Mouse (Mus musculus) MEL (cell line): Measurements from ENCODE around the gene Schip1. TPM values are rescaled to one million over a fixed set of nuclear protein-coding genes. Genes with fewer than 3 reads are reported as not detected.

Source experiments
- DNase-seq: peaks from one replicate; pipeline ENCODE4 v3.0.0; 2011; ENCODE audit warnings: low read depth, low spot score
- H3K27ac ChIP-seq: 2 replicates; pipeline ENCODE4 v1.5.1; 2012; ENCODE audit warnings: low read depth, mild to moderate bottlenecking, control low read depth, low read length, moderate library complexity; ENCODE audit not compliant: control insufficient read depth
- H3K27me3 ChIP-seq, 2 experiments: fragments of 150-350 bp in 1 of 2; sonication (generic) in 1 of 2; 2 replicates each; pipeline ENCODE4 v1.6.1; 2012; ENCODE audit warnings: low read length in 2 of 2, mild to moderate bottlenecking in 2 of 2, improper control_type of control experiment in 1 of 2, moderate library complexity in 1 of 2; ENCODE audit not compliant: insufficient read depth in 2 of 2, control insufficient read depth in 1 of 2
- H3K36me3 ChIP-seq, 2 experiments: 2 replicates each; pipeline ENCODE4 v1.6.1; 2012 to 2014; ENCODE audit warnings: low read length in 2 of 2, improper control_type of control experiment in 1 of 2, inconsistent platforms in 1 of 2, mild to moderate bottlenecking in 1 of 2; ENCODE audit not compliant: insufficient read depth in 2 of 2, control insufficient read depth in 1 of 2
- H3K4me1 ChIP-seq, 2 experiments: fragments of 150-350 bp in 1 of 2; sonication (generic) in 1 of 2; 2 replicates each; pipeline ENCODE4 v1.6.1; 2012; ENCODE audit warnings: low read length in 2 of 2, improper control_type of control experiment in 1 of 2, mild to moderate bottlenecking in 1 of 2; ENCODE audit not compliant: insufficient read depth in 2 of 2, control insufficient read depth in 1 of 2
- H3K4me3 ChIP-seq, 2 experiments: fragments of 150-350 bp in 1 of 2; sonication (generic) in 1 of 2; 2 replicates each; pipeline ENCODE4 v1.5.1; 2012; ENCODE audit warnings: low read depth in 2 of 2, low read length in 2 of 2, mild to moderate bottlenecking in 2 of 2, moderate library complexity in 2 of 2, control low read depth in 1 of 2, improper control_type of control experiment in 1 of 2; ENCODE audit not compliant: control insufficient read depth in 1 of 2, insufficient read depth in 1 of 2
- H3K79me2 ChIP-seq: 2 replicates; pipeline ENCODE4 v1.6.1; 2012; ENCODE audit warnings: mild to moderate bottlenecking, low read length, moderate library complexity; ENCODE audit not compliant: control insufficient read depth, poor library complexity, insufficient read depth
- H3K9ac ChIP-seq: 2 replicates; pipeline ENCODE4 v1.6.1; 2012; ENCODE audit warnings: low read depth, mild to moderate bottlenecking, control low read depth, low read length, moderate library complexity; ENCODE audit not compliant: control insufficient read depth, poor library complexity, severe bottlenecking
- H3K9me3 ChIP-seq: fragments of 150-350 bp; sonication (generic); replicated peaks from 2 replicates; pipeline ENCODE4 v1.6.1; 2012; ENCODE audit warnings: mild to moderate bottlenecking, low read length, improper control_type of control experiment, moderate library complexity; ENCODE audit not compliant: insufficient read depth
- CHD1 ChIP-seq: IDR thresholded peaks from 2 replicates; pipeline ENCODE4 v1.6.1; 2012; ENCODE audit warnings: low read depth, mild to moderate bottlenecking, inconsistent platforms, low read length, improper control_type of control experiment
- ETS1 ChIP-seq: IDR thresholded peaks from 2 replicates; pipeline ENCODE4 v1.6.1; 2012; ENCODE audit warnings: low read depth, mild to moderate bottlenecking, inconsistent platforms, low read length, improper control_type of control experiment, moderate library complexity
- GABPA ChIP-seq: IDR thresholded peaks from 2 replicates; pipeline ENCODE4 v1.6.1; 2012; ENCODE audit warnings: low read depth, mild to moderate bottlenecking, inconsistent platforms, low read length, improper control_type of control experiment, moderate library complexity
- MAFK ChIP-seq: IDR thresholded peaks from 2 replicates; pipeline ENCODE4 v1.6.1; 2011; ENCODE audit warnings: low read depth, mild to moderate bottlenecking, low read length, improper control_type of control experiment, borderline replicate concordance
- MEF2A ChIP-seq: IDR thresholded peaks from 2 replicates; pipeline ENCODE4 v1.6.1; 2014; ENCODE audit warnings: low read depth, mild to moderate bottlenecking, inconsistent platforms, low read length, improper control_type of control experiment; ENCODE audit not compliant: poor library complexity, insufficient replicate concordance, severe bottlenecking; ENCODE audit errors: extremely low read depth
- MYB ChIP-seq: IDR thresholded peaks from 2 replicates; pipeline ENCODE4 v1.6.1; 2011; ENCODE audit warnings: mild to moderate bottlenecking, low read depth, low read length, improper control_type of control experiment
- NRF1 ChIP-seq: IDR thresholded peaks from 2 replicates; pipeline ENCODE4 v1.6.1; 2014; ENCODE audit warnings: low read depth, mild to moderate bottlenecking, inconsistent platforms, low read length, improper control_type of control experiment, moderate library complexity; ENCODE audit not compliant: poor library complexity, insufficient read depth, severe bottlenecking
- TAL1 ChIP-seq: IDR thresholded peaks from 2 replicates; pipeline ENCODE4 v1.6.1; 2012; ENCODE audit warnings: mild to moderate bottlenecking, inconsistent platforms, low read length, moderate library complexity, mixed read lengths
- TCF12 ChIP-seq: IDR thresholded peaks from 2 replicates; pipeline ENCODE4 v1.6.1; 2014; ENCODE audit warnings: low read depth, mild to moderate bottlenecking, inconsistent platforms, low read length, improper control_type of control experiment, moderate library complexity
- USF1 ChIP-seq: IDR thresholded peaks from 2 replicates; pipeline ENCODE4 v1.6.1; 2014; ENCODE audit warnings: low read depth, mild to moderate bottlenecking, inconsistent platforms, low read length, improper control_type of control experiment, moderate library complexity
- USF2 ChIP-seq, 2 experiments: IDR thresholded peaks; 2 replicates each; pipeline ENCODE4 v1.6.1; 2011 to 2012; ENCODE audit warnings: improper control_type of control experiment in 2 of 2, low read length in 2 of 2, borderline replicate concordance in 1 of 2, inconsistent platforms in 1 of 2, low read depth in 1 of 2, mild to moderate bottlenecking in 1 of 2; ENCODE audit not compliant: insufficient read depth in 1 of 2
- ZKSCAN1 ChIP-seq: IDR thresholded peaks from 2 replicates; pipeline ENCODE4 v1.6.1; 2012; ENCODE audit warnings: low read depth, mild to moderate bottlenecking, inconsistent platforms, low read length, improper control_type of control experiment, moderate library complexity
- ZMIZ1 ChIP-seq: IDR thresholded peaks from 2 replicates; pipeline ENCODE4 v1.6.1; 2012; ENCODE audit warnings: low read depth, mild to moderate bottlenecking, inconsistent platforms, low read length, improper control_type of control experiment, moderate library complexity
- polyA plus RNA-seq, 2 experiments: library from polyadenylated mRNA; stranded (reverse) in 1 of 2; unstranded in 1 of 2; fragments of >175 nt in 1 of 2; fragments of >200 nt in 1 of 2; gene quantifications; 2 replicates each; pipeline versions ENCODE4 v1.2.1 to v1.2.4; 2012; ENCODE audit warnings: low replicate concordance in 2 of 2, low read depth in 1 of 2; ENCODE audit not compliant: insufficient read length in 2 of 2, insufficient read depth in 1 of 2, missing spikeins in 1 of 2
- total RNA-seq: library from RNA; depleted of rRNA; stranded (reverse); fragments of 300-350 nt; gene quantifications from 2 replicates; pipeline ENCODE4 v1.2.3, GENCODE M21; 2012

Gene Schip1
- total and polyA plus RNA-seq, 3 experiments: 10.1 to 12.4 TPM; not detected in 1

- Histone ChIP-seq H3K27me3 (no peaks in the 10 kb centered on the region), H3K79me2 (no peaks in the 10 kb centered on the region), H3K27ac (no peak overlapping the region), H3K9ac (no peak overlapping the region), H3K36me3 (no peaks in the 10 kb centered on the region), H3K9me3 (no peaks in the 10 kb centered on the region), H3K4me3 (no peak overlapping the region), H3K4me1 (no peaks in the 10 kb centered on the region)
- no peak for TF ChIP-seq ZMIZ1
- TF ChIP-seq GABPA: no peak
- no peak for TF ChIP-seq ZKSCAN1
- no peak for TF ChIP-seq ETS1
- TF ChIP-seq USF2 (IDR thresholded peaks at IDR 0.05; ENCODE audit: borderline replicate concordance in 1 of 2, insufficient read depth in 1 of 2, low read depth in 1 of 2, low read length in 2 of 2): no peak
- no peak for TF ChIP-seq TAL1
- TF ChIP-seq TCF12: no peak
- no peak for TF ChIP-seq NRF1
- DNase-seq: no peak
These were observed 95.6 kb downstream of the Schip1 start for GRCm38 (mm10) chr3:68160175-68160574.

- Histone ChIP-seq H3K27me3 (no peaks in the 10 kb centered on the region), H3K9ac (no peak overlapping the region), H3K4me1 (no peaks in the 10 kb centered on the region)
- TF ChIP-seq GABPA (no peak), CHD1 (no peak), MYB (no peak), TAL1 (0 out of 2 replicates have a peak, but pooled peaks have one; percentile 4), USF2 (IDR thresholded peaks at IDR 0.05; ENCODE audit: borderline replicate concordance in 1 of 2, insufficient read depth in 1 of 2, low read depth in 1 of 2, low read length in 2 of 2) (no peak)
- TF ChIP-seq, all 39 proteins: peak for 1
- Histone ChIP-seq H3K27ac (no peak overlapping the region), H3K4me3 (no peak overlapping the region), H3K36me3 (no peaks in the 10 kb centered on the region), H3K9me3 (no peaks in the 10 kb centered on the region), H3K79me2 (no peaks in the 10 kb centered on the region)
- DNase-seq: no peak
These were observed 96.2 kb downstream of the Schip1 start for GRCm38 (mm10) chr3:68160760-68161159.

GRCm38 (mm10) chr3:68178248-68178647 lies 113.6 kb downstream of the Schip1 start:
- Histone ChIP-seq H3K4me3 (no peak overlapping the region), H3K79me2 (no peaks in the 10 kb centered on the region), H3K36me3 (no peaks in the 10 kb centered on the region), H3K9ac (no peak overlapping the region), H3K9me3 (no peaks in the 10 kb centered on the region), H3K4me1 (no peaks in the 10 kb centered on the region), H3K27ac (no peak overlapping the region), H3K27me3 (no peaks in the 10 kb centered on the region)
- TF ChIP-seq USF1: no peak
- no peak for TF ChIP-seq MAFK
- no peak for TF ChIP-seq MEF2A
- no peak for TF ChIP-seq CHD1
- TF ChIP-seq ETS1: no peak
- DNase-seq: no peak
